Mouse (Mus musculus): ENCODE results near the gene Slc10a7.

- TF ChIP-seq CTCF (IDR thresholded peaks at IDR 0.05; ENCODE audit: low read depth) (no peak), EP300 (IDR thresholded peaks at IDR 0.05; ENCODE audit: low read depth) (no peak)
Observed at GRCm38 (mm10) chr8:78754986-78755385, 245.8 kb downstream of the Slc10a7 start.

Data from liver, embryonic 14.5 days (tissue).